Mouse (Mus musculus) kidney, embryonic 16.5 days (tissue): ENCODE results near the gene Axin2. TPM values are rescaled to one million over a fixed set of nuclear protein-coding genes. Genes with fewer than 3 reads are reported as not detected.

Source experiments
- ATAC-seq: fragments of 200-750 bp; cut with Nextera tagmentation; 2 replicates; pipeline ENCODE4 v1.8.0; 2017; ENCODE audit warnings: moderate TSS enrichment; ENCODE audit not compliant: low FRiP score, low TSS enrichment
- H3K27ac ChIP-seq: fragments of 300-500 bp; sonication (generic); 2 replicates; pipeline ENCODE4 v1.5.1; 2014; ENCODE audit warnings: low read length
- H3K27me3 ChIP-seq: fragments of 300-500 bp; sonication (generic); 2 replicates; pipeline ENCODE4 v1.6.1; 2014; ENCODE audit warnings: low read length, control low read depth, mixed read lengths; ENCODE audit not compliant: insufficient read depth
- H3K36me3 ChIP-seq: fragments of 300-500 bp; sonication (generic); 2 replicates; pipeline ENCODE4 v1.6.1; 2014; ENCODE audit warnings: low read length, control low read depth, mixed read lengths; ENCODE audit not compliant: insufficient read depth
- H3K4me1 ChIP-seq: fragments of 300-500 bp; sonication (generic); 2 replicates; pipeline ENCODE4 v1.6.1; 2014; ENCODE audit warnings: low read length, control low read depth, mixed read lengths; ENCODE audit not compliant: insufficient read depth
- H3K4me2 ChIP-seq: fragments of 300-500 bp; sonication (generic); replicated peaks from 2 replicates; pipeline ENCODE4 v1.6.1; 2014; ENCODE audit warnings: low read depth, low read length
- H3K4me3 ChIP-seq: fragments of 300-500 bp; sonication (generic); 2 replicates; pipeline ENCODE4 v1.5.1; 2014; ENCODE audit warnings: mild to moderate bottlenecking, low read length
- H3K9ac ChIP-seq: fragments of 300-500 bp; sonication (generic); replicated peaks from 2 replicates; pipeline ENCODE4 v1.6.1; 2014; ENCODE audit warnings: low read length
- H3K9me3 ChIP-seq: fragments of 300-500 bp; sonication (generic); 2 replicates; pipeline ENCODE4 v1.6.1; 2016; ENCODE audit warnings: low read length, control low read depth
- WGBS: fragments of 180-500 bp; shearing (Covaris S2); extraction: QIAGEN DNeasy Blood & Tissue Kit; methylation state at CpG from one replicate; pipeline ENCODE4 v1.1.7; 2014; 5-methylcytosine and 5-hydroxymethylcytosine counted together
- polyA plus RNA-seq: library from polyadenylated mRNA; unstranded; fragments of >200 nt; fragmentation: Nextera tagmentation; extraction: Ambion mirVana; gene quantifications from 2 replicates; pipeline ENCODE4 v1.2.1, GENCODE M21; 2015

Axin2 gene
- polyA plus RNA-seq, 1 experiment from 2014 or later, result 4.7 TPM

GRCm38 (mm10) chr11:108955943-108956342 lies 35.8 kb downstream of the Axin2 start:
- Histone ChIP-seq H3K27ac (no peak overlapping the region), H3K36me3 (no peaks in the 10 kb centered on the region), H3K4me1 (0 out of 2 replicates have a peak, but pooled peaks cover 3% of the 10 kb centered on the region), H3K9ac (no peak overlapping the region), H3K4me3 (no peak overlapping the region), H3K4me2 (no peak overlapping the region), H3K27me3 (no peaks in the 10 kb centered on the region), H3K9me3 (no peaks in the 10 kb centered on the region; the same call in 1 of the 2 replicates)
- 94% methylated on average over 4 of the region's 4 CpGs for WGBS
- no peak for ATAC-seq

GRCm38 (mm10) chr11:108958349-108958748 lies 38.2 kb downstream of the Axin2 start:
- Histone ChIP-seq H3K4me3 (no peak overlapping the region), H3K36me3 (no peaks in the 10 kb centered on the region), H3K4me2 (no peak overlapping the region), H3K9ac (no peak overlapping the region), H3K4me1 (peaks cover 12% of the 10 kb centered on the region; the same call in 1 of the 2 replicates), H3K27me3 (no peaks in the 10 kb centered on the region), H3K27ac (no peak overlapping the region), H3K9me3 (no peaks in the 10 kb centered on the region; the same call in 1 of the 2 replicates)
- ATAC-seq, result no peak; the same call in 1 of the 2 replicates
- WGBS, result 35% methylated on average over 5 of the region's 5 CpGs

DNA sequence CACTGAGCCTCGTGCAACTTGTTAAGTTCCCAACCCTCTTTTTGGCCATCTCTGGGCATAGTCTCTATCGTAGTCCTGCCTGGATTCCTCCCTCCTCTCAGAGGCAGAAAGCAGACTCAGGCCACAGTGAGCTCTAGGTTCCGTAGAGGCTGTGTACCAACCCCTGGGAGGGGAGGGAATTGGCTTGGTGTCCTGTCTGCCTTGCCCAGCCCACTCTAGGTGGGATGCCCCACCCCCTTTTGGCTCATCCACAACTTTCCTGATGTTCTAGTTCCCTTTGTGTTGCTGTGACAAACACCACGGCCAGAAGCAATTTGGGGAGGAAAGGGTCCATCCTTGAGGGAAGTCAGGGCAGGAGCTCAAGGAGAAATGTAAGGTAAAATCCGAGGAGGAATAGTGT lies 39.0 kb downstream of the Axin2 start:
- H3K27me3 ChIP-seq, result no peaks in the 10 kb centered on the region
- ATAC-seq, result no peak
- no peak overlapping the region for H3K9ac ChIP-seq
- peaks cover 12% of the 10 kb centered on the region; the same call in 1 of the 2 replicates for H3K4me1 ChIP-seq
- no peak overlapping the region for H3K27ac ChIP-seq
- no peak overlapping the region for H3K4me3 ChIP-seq
- no peak overlapping the region for H3K4me2 ChIP-seq
- WGBS, result 63% methylated on average over 5 of the region's 5 CpGs
- no peaks in the 10 kb centered on the region for H3K36me3 ChIP-seq
- no peaks in the 10 kb centered on the region; the same call in 1 of the 2 replicates for H3K9me3 ChIP-seq

DNA sequence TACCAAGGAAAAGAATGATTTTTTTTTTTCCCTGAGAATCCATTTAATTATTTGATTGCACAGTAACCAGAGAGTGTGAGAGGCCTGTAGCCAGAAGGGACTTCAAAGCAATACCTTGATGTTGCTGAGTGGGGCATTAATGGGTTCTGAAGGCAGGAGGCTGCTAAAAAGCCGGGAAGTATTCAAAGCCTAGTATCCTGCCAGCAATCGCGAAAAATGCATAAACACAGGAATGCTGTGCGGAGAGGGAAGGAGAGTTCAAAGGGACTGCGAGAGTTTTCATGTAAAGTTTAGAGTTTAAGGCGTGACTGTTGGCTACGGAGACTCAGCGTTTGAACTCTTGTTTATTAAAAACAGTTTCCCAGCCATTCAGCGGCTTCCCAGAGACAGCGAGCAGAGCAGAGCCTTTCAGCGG lies 41.5 kb downstream of the Axin2 start:
- H3K9me3 ChIP-seq, result no peaks in the 10 kb centered on the region
- ATAC-seq, result peak; percentile 46; the same call in 1 of the 2 replicates
- no peak overlapping the region for H3K4me3 ChIP-seq
- peaks cover 12% of the 10 kb centered on the region; the same call in 1 of the 2 replicates for H3K4me1 ChIP-seq
- no peaks in the 10 kb centered on the region for H3K27me3 ChIP-seq
- no peaks in the 10 kb centered on the region for H3K36me3 ChIP-seq
- peak overlapping the region; percentile 1; the same call in 1 of the 2 replicates for H3K27ac ChIP-seq
- WGBS, result 5% methylated on average over 11 of the region's 11 CpGs
- peak overlapping the region; percentile 20 for H3K4me2 ChIP-seq
- no peak overlapping the region for H3K9ac ChIP-seq

- Histone ChIP-seq H3K36me3 (no peaks in the 10 kb centered on the region), H3K4me3 (no peak overlapping the region), H3K27ac (no peak overlapping the region), H3K4me1 (peaks cover 9% of the 10 kb centered on the region; the same call in 1 of the 2 replicates), H3K27me3 (no peaks in the 10 kb centered on the region), H3K9me3 (no peaks in the 10 kb centered on the region), H3K9ac (no peak overlapping the region), H3K4me2 (no peak overlapping the region)
- 39% methylated on average over 15 of the region's 15 CpGs for WGBS
- no peak for ATAC-seq
These were observed 43.5 kb downstream of the Axin2 start for GRCm38 (mm10) chr11:108963476-108964232.

GRCm38 (mm10) chr11:108965740-108966139 lies 45.6 kb downstream of the Axin2 start:
- no peaks in the 10 kb centered on the region for H3K9me3 ChIP-seq
- 52% methylated on average over 6 of the region's 6 CpGs for WGBS
- no peak for ATAC-seq

GRCm38 (mm10) chr11:108973459-108973858 lies 53.3 kb downstream of the Axin2 start:
- H3K4me1 ChIP-seq, result no peaks in the 10 kb centered on the region
- ATAC-seq, result no peak
- no peak overlapping the region for H3K27ac ChIP-seq
- no peaks in the 10 kb centered on the region for H3K36me3 ChIP-seq
- no peak overlapping the region for H3K4me2 ChIP-seq
- no peak overlapping the region for H3K9ac ChIP-seq
- no peaks in the 10 kb centered on the region for H3K27me3 ChIP-seq
- WGBS, result 75% methylated on average over 4 of the region's 4 CpGs
- no peak overlapping the region for H3K4me3 ChIP-seq
- H3K9me3 ChIP-seq, result no peaks in the 10 kb centered on the region

More at GRCm38 (mm10) chr11:108965740-108966139, 45.6 kb downstream of the Axin2 start:
- Histone ChIP-seq H3K4me1 (peaks cover 9% of the 10 kb centered on the region; the same call in 1 of the 2 replicates), H3K27me3 (no peaks in the 10 kb centered on the region), H3K36me3 (no peaks in the 10 kb centered on the region), H3K9ac (no peak overlapping the region), H3K4me3 (no peak overlapping the region), H3K4me2 (no peak overlapping the region), H3K27ac (no peak overlapping the region)

- H3K4me2 ChIP-seq, result no peak overlapping the region
- no peak overlapping the region for H3K27ac ChIP-seq
- ATAC-seq, result no peak
- H3K27me3 ChIP-seq, result no peaks in the 10 kb centered on the region
- H3K4me3 ChIP-seq, result no peak overlapping the region
- no peaks in the 10 kb centered on the region for H3K4me1 ChIP-seq
- H3K9me3 ChIP-seq, result no peaks in the 10 kb centered on the region
- 62% methylated on average over 5 of the region's 5 CpGs for WGBS
- H3K9ac ChIP-seq, result no peak overlapping the region
- no peaks in the 10 kb centered on the region for H3K36me3 ChIP-seq
These were observed 53.7 kb downstream of the Axin2 start for GRCm38 (mm10) chr11:108973866-108974265.

GRCm38 (mm10) chr11:108975583-108975982 lies 55.4 kb downstream of the Axin2 start:
- no peak overlapping the region for H3K9ac ChIP-seq
- ATAC-seq, result no peak
- WGBS, result 23% methylated on average over 11 of the region's 11 CpGs

GRCm38 (mm10) chr11:108980530-108980929 lies 60.4 kb downstream of the Axin2 start:
- WGBS, result 51% methylated on average over 12 of the region's 12 CpGs

More at GRCm38 (mm10) chr11:108975583-108975982, 55.4 kb downstream of the Axin2 start:
- Histone ChIP-seq H3K27me3 (no peaks in the 10 kb centered on the region), H3K36me3 (no peaks in the 10 kb centered on the region), H3K27ac (no peak overlapping the region), H3K4me1 (peaks cover 6% of the 10 kb centered on the region), H3K9me3 (no peaks in the 10 kb centered on the region), H3K4me3 (no peak overlapping the region), H3K4me2 (no peak overlapping the region)

More at GRCm38 (mm10) chr11:108980530-108980929, 60.4 kb downstream of the Axin2 start:
- ATAC-seq, result no peak
- Histone ChIP-seq H3K4me1 (peaks cover 7% of the 10 kb centered on the region), H3K9ac (no peak overlapping the region), H3K4me3 (no peak overlapping the region), H3K27me3 (no peaks in the 10 kb centered on the region), H3K4me2 (no peak overlapping the region), H3K36me3 (no peaks in the 10 kb centered on the region), H3K9me3 (no peaks in the 10 kb centered on the region), H3K27ac (no peak overlapping the region)
